Mouse (Mus musculus) stomach, embryonic 15.5 days (tissue): Measurements from ENCODE around the gene Mov10. TPM values are rescaled to one million over a fixed set of nuclear protein-coding genes. Genes with fewer than 3 reads are reported as not detected.
"Not testable (repeated sequence)": the region's sequence is repeated elsewhere in the genome, so short reads cannot be mapped to it uniquely, and the experiment has no call there.

ENCODE experiments used
- ATAC-seq: fragments of 200-750 bp; cut with Nextera tagmentation; 2 replicates; pipeline ENCODE4 v1.8.0; 2017; ENCODE audit warnings: low read depth, moderate number of reproducible peaks, moderate TSS enrichment; ENCODE audit not compliant: insufficient read depth, low FRiP score
- H3K27ac ChIP-seq: fragments of 300-500 bp; sonication (generic); 2 replicates; pipeline ENCODE4 v1.5.1; 2015; ENCODE audit warnings: mild to moderate bottlenecking, inconsistent platforms
- H3K27me3 ChIP-seq: fragments of 300-500 bp; sonication (generic); replicated peaks from 2 replicates; pipeline ENCODE4 v1.6.1; 2015; ENCODE audit warnings: inconsistent platforms
- H3K36me3 ChIP-seq: fragments of 300-500 bp; sonication (generic); 2 replicates; pipeline ENCODE4 v1.6.1; 2015; ENCODE audit warnings: inconsistent platforms
- H3K4me1 ChIP-seq: fragments of 300-500 bp; sonication (generic); 2 replicates; pipeline ENCODE4 v1.6.1; 2015; ENCODE audit warnings: inconsistent platforms
- H3K4me2 ChIP-seq: fragments of 300-500 bp; sonication (generic); 2 replicates; pipeline ENCODE4 v1.6.1; 2015; ENCODE audit warnings: mild to moderate bottlenecking, inconsistent platforms
- H3K4me3 ChIP-seq: fragments of 300-500 bp; sonication (generic); replicated peaks from 2 replicates; pipeline ENCODE4 v1.5.1; 2015; ENCODE audit warnings: inconsistent platforms
- H3K9ac ChIP-seq: fragments of 300-500 bp; sonication (generic); 2 replicates; pipeline ENCODE4 v1.6.1; 2015; ENCODE audit warnings: inconsistent platforms
- H3K9me3 ChIP-seq: fragments of 300-500 bp; sonication (generic); 2 replicates; pipeline ENCODE4 v1.6.1; 2016; ENCODE audit warnings: inconsistent platforms
- WGBS: fragments of 180-500 bp; shearing (Covaris S2); methylation state at CpG from one replicate; pipeline ENCODE4 v1.1.7; 2015; 5-methylcytosine and 5-hydroxymethylcytosine counted together
- polyA plus RNA-seq: library from polyadenylated mRNA; unstranded; fragments of >200 nt; fragmentation: Nextera tagmentation; extraction: Ambion mirVana; gene quantifications from 2 replicates; pipeline ENCODE4 v1.2.1, GENCODE M21; 2015

The Mov10 gene
- polyA plus RNA-seq, 1 experiment from 2014 or later = 86.1 TPM

DNA sequence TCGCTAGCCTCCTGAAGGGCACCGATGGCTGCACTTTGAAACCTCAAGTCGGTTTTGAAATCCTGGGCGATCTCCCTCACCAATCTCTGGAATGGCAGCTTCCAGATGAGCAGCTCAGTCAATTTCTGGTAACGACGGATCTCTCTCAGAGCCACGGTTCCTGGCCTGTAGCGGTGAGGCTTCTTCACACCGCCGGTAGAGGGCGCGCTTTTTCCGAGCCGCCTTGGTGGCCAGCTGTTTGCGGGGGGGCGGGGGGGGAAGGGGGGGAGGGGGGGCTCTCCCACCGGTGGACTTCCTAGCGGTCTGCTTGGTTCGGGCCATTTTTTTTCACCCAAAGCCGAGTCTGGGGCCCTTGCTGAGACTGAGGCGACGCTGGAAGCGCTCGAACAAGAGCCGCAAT, 65.5 kb downstream of the Mov10 start:
- WGBS = 16% methylated on average over 22 of the region's 25 CpGs
- 0 out of 2 replicates have a peak overlapping the region, but pooled peaks have one; percentile 13 for H3K4me2 ChIP-seq

More for the DNA sequence above, 65.5 kb downstream of the Mov10 start:
- not testable (repeated sequence) for H3K9ac ChIP-seq, H3K36me3 ChIP-seq, H3K27ac ChIP-seq, H3K4me1 ChIP-seq, ATAC-seq, H3K4me3 ChIP-seq, H3K27me3 ChIP-seq, H3K9me3 ChIP-seq

Other genes with a start within 250 kb of the Mov10 start
- 33.7 and 35.6 TPM in 2 replicates for gene Slc16a1, start 179.9 kb downstream of the Mov10 start, polyA plus RNA-seq
- 3.1 and 4.1 TPM in 2 replicates for gene Ppm1j, start 37.5 kb downstream of the Mov10 start, polyA plus RNA-seq
- 0.10 and 0.21 TPM in 2 replicates for gene Fam19a3, start 36.7 kb downstream of the Mov10 start, polyA plus RNA-seq
- gene Rhoc, start 30.2 kb downstream of the Mov10 start, polyA plus RNA-seq = 156 and 157 TPM in 2 replicates
- 34.4 and 37.5 TPM in 2 replicates for gene St7l, start 45.4 kb upstream of the Mov10 start, polyA plus RNA-seq
- 178 and 186 TPM in 2 replicates for gene Capza1, start 45.9 kb upstream of the Mov10 start, polyA plus RNA-seq
- 2.8 and 3.6 TPM in 2 replicates for gene Wnt2b, start 143.4 kb upstream of the Mov10 start, polyA plus RNA-seq
- gene Cttnbp2nl, start 234.6 kb upstream of the Mov10 start, polyA plus RNA-seq = 22.9 and 23.0 TPM in 2 replicates
- gene 4930564D02Rik, start 248.3 kb upstream of the Mov10 start, polyA plus RNA-seq = not detected in 2 replicates